Mouse (Mus musculus): Measurements from ENCODE around the gene Tmem132a. TPM values are rescaled to one million over a fixed set of nuclear protein-coding genes. Genes with fewer than 3 reads are reported as not detected.

Tmem132a gene
- total RNA-seq, 2 experiments from 2014 or later: 2.8 to 7.2 TPM

DNA sequence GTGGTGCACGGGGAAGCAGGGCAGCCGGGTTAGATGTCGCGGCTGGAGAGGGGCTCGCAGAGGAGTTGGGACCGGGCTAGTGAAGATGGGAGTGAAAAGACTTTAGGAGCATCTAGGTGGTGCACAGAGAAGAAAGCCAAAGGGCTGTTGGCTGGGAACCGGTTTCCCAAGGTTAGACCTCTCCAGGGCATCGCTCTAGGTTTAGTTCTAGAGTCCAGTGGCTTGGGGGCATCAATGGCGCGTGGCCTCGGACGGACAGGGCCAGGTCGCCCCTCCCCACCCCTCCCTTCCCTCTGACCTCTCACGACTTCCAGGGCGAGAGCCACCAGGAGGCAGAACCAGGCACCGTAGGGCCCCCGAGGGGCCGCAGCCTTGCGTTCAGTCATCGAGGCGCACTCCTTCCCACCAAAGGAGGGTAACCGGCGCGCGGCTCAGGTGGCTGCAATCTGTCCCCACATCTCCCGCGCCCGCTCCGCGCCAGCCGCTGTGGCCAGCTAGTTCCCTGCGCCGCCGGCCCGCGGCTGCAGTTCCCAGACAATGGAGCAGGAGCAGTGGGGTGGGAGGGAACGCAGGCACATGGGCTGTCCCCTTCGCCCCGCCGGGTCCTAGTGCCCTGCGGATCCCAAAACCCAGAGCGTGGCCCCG lies 377 bp downstream of the Tmem132a start:
- Histone ChIP-seq H3K27ac (peak overlapping the region; percentile 76), H3K4me3 (peak overlapping the region; percentile 77)
- intact Hi-C loops (cut with DNase I): no loop called here
- TF ChIP-seq CTCF (IDR thresholded peaks at IDR 0.05): peak; percentile 15; the same call in 1 of the 2 replicates
- DNase-seq: peak; percentile 81

DNA sequence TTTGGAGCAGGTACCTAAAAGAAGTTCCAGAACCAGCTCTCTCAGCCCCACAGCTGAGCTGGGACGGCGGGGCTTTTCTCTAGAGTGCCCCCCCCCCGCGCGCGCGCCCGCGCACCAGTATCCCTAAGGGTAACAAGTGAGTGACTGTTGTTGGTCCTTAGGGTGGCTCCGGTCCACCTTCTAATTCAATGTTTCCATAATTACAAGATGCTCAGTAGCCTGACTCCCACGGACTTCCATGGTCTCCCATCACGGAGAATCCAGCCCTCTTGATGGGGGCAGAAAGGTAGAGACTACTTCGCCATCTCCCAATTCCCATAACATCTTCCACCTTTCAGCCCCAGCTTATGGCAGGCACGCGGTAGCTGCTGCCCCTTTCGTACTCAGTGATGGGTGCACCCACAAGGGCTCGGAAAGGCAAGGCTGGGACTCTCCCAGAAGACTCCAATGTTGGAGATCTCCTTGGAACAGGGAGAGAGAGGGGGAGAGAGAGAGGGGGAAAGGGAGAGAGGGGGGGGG lies 1.1 kb downstream of the Tmem132a start:
- H3K27ac ChIP-seq: no peak overlapping the region
- DNase-seq: no peak
- peak overlapping the region; percentile 77 for H3K4me3 ChIP-seq
- intact Hi-C loops (cut with DNase I): no loop called here
- no peak for TF ChIP-seq CTCF (IDR thresholded peaks at IDR 0.05)

- Histone ChIP-seq H3K27ac (no peak overlapping the region), H3K4me3 (peak overlapping the region; percentile 77)
- DNase-seq: no peak
- intact Hi-C loops (cut with DNase I): no loop called here
- TF ChIP-seq CTCF (IDR thresholded peaks at IDR 0.05): no peak
These were observed 1.7 kb downstream of the Tmem132a start for GRCm38 (mm10) chr19:10867946-10868622.

DNA sequence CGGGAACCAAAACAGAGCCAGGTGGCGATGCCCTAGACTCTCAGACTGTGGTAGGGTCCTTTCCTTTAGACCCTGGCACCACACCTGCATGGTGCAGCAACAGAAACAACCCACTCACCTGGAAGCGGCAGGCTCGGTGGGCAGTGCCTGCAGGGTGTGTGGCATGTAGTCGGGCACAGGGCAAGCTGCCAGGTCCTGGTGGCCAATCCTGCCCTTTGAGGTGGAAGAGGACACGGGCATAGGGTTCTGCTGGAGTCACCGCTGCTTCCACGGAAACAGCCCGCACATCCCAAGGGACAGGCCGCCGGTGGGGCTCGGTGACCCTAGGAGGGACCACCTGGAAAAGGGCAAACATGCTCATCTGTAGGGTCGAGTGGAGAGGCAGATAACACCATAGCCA lies 3.4 kb downstream of the Tmem132a start:
- no peak for TF ChIP-seq CTCF (IDR thresholded peaks at IDR 0.05)
- no peak for DNase-seq
- intact Hi-C loops (cut with DNase I): no loop called here
- no peak overlapping the region for H3K4me3 ChIP-seq
- no peak overlapping the region for H3K27ac ChIP-seq

GRCm38 (mm10) chr19:10860072-10860497 lies 9.7 kb downstream of the Tmem132a start:
- TF ChIP-seq CTCF (IDR thresholded peaks at IDR 0.05): no peak
- no peak overlapping the region for H3K27ac ChIP-seq
- intact Hi-C loops (cut with DNase I): no loop called here
- no peak for DNase-seq
- no peak overlapping the region for H3K4me3 ChIP-seq

DNA sequence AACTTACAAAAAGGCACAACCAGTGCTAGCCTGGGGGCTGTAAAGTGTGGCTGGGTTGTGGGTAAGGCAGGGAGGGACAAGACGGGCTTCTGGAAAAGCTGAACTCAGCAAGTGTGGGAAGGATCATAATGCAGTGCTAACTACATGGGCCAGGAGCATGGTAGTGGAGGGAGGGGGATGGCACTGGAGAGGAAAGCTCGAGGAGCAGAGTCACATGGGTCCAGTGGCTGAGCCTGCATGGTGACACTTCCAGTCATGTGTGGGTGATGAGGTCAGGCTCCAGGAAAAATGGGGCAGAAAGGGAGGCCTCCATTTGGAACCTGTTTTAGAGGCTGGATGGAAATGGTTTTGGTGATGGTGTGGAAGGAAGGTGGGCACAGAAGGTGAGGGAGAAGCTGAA lies 13.2 kb downstream of the Tmem132a start:
- no peak overlapping the region for H3K27ac ChIP-seq
- no peak overlapping the region for H3K4me3 ChIP-seq
- no peak for TF ChIP-seq CTCF (IDR thresholded peaks at IDR 0.05)
- intact Hi-C loops (cut with DNase I): no loop called here
- DNase-seq: no peak

DNA sequence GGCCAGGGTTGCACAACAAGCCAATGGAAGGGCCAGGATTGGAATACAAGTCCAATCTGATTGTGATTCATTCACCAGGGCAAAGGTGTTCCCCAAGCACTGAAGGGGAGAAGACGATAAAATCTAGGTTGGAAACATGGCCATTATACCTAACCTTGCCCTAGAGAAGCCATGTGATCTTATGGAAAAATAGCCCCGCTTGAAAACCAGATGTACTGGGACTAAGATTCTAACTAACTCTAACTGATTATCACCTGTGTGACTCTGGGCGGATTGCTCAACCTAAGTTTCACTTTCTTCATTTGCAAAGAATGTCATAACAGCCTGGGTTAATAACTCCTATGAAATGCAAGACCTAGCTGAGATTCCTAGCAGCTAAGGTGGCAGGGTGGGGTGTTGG lies 14.3 kb downstream of the Tmem132a start:
- Histone ChIP-seq H3K4me3 (no peak overlapping the region), H3K27ac (no peak overlapping the region)
- intact Hi-C loops (cut with DNase I): no loop called here
- no peak for TF ChIP-seq CTCF (IDR thresholded peaks at IDR 0.05)
- DNase-seq: no peak

DNA sequence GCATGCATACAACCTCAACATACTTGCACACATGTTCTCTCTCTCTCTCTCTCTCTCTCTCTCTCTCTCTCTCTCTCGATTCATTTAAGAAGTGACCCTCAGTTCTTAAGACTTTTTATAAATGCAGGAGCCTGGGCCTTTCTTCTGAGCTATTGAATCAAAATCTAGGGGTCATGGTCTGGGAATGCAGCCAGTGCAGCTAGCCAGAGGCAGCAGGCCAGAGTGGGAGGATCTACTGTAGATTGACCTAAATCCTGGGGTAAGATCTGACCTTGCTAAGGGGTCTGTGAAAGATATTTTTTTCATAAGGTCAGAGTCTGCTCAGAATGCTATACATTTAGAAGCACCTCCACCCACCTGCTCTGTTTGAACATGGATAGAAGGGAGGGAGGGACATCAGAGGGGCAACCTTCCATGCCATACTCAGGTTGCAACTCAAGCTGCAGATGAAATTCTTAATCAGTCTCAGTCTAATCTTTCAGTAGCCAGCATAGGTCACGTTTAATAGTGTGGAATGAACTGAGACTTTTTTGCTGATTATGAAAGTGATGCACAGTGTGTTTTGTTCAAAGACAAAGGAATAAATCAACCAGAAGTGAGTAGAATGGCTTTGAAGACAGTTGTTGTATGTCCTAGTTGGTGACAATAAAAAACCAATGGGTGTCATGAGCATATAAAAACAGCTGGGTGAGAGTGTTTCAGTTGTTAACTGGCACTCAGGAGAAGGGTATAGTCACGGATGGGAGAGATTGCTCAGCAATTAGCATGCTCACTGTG lies 22.2 kb downstream of the Tmem132a start:
- intact Hi-C loops (cut with DNase I): no loop called here
- peak; percentile 39 for DNase-seq
- Histone ChIP-seq H3K4me3 (no peak overlapping the region), H3K27ac (no peak overlapping the region)
- TF ChIP-seq CTCF (IDR thresholded peaks at IDR 0.05): no peak

- Histone ChIP-seq H3K4me3 (no peak overlapping the region), H3K27ac (no peak overlapping the region)
- no peak for TF ChIP-seq CTCF (IDR thresholded peaks at IDR 0.05)
- no peak for DNase-seq
- intact Hi-C loops (cut with DNase I): no loop called here
These were observed 23.6 kb downstream of the Tmem132a start for GRCm38 (mm10) chr19:10846150-10846549.

DNA sequence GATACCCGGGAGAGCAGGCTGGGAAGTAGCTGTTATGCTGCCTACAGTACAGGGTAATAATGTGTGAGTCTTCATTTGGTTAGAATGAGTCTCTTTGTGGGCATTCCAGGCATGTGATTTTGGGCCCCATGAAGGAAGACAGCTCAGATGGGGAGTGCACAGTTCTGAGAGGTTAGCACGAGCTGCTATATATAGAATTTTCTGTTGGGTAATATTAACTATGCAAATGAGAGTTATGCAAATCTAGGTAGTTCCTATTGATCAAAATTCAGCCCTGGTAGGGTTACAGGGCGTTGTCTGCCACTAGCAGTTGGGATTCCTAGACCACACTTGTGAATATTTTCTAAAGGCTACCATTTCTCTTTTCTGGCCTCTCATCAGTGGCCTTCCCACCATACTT lies 24.3 kb downstream of the Tmem132a start:
- Histone ChIP-seq H3K4me3 (no peak overlapping the region), H3K27ac (no peak overlapping the region)
- intact Hi-C loops (cut with DNase I): no loop called here
- TF ChIP-seq CTCF (IDR thresholded peaks at IDR 0.05): no peak
- no peak for DNase-seq

GRCm38 (mm10) chr19:10844206-10844605 lies 25.5 kb downstream of the Tmem132a start:
- intact Hi-C loops (cut with DNase I): no loop called here

DNA sequence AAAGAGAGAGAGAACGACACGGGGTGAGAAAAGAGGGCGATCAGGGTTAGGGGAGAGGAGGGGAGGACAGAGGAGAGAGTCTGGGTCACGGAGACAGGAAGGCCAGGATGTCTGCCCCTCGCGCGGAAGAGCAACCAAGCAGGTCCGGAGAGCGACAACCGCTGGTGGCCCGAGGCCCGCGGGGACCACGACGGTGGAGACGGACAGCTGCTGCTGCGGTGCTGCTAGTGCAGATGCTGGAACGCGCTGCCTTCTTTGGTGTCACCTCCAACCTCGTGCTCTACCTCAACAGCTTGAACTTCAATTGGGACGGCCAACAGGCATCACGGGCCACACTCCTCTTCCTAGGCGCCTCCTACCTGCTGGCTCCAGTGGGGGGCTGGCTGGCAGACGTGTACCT lies 26.8 kb downstream of the Tmem132a start:
- Histone ChIP-seq H3K27ac (peak overlapping the region; percentile 61; the same call in 1 of the 2 replicates), H3K4me3 (peak overlapping the region; percentile 46)
- no peak for DNase-seq
- intact Hi-C loops (cut with DNase I): no loop called here
- TF ChIP-seq CTCF (IDR thresholded peaks at IDR 0.05): no peak

More at GRCm38 (mm10) chr19:10844206-10844605, 25.5 kb downstream of the Tmem132a start:
- H3K4me3 ChIP-seq: no peak overlapping the region
- no peak for DNase-seq
- no peak overlapping the region for H3K27ac ChIP-seq
- no peak for TF ChIP-seq CTCF (IDR thresholded peaks at IDR 0.05)

Data from gastrocnemius, adult 2 months (tissue).